Mouse (Mus musculus) ES-Bruce4 (cell line): Measurements from ENCODE around the gene Gpr158. TPM values are rescaled to one million over a fixed set of nuclear protein-coding genes. Genes with fewer than 3 reads are reported as not detected.

Experiments
- H3K27ac ChIP-seq: 2 replicates; pipeline ENCODE4 v1.5.1; 2012; ENCODE audit warnings: low read length, inconsistent platforms; ENCODE audit not compliant: insufficient read depth
- H3K27me3 ChIP-seq: 2 replicates; pipeline ENCODE4 v1.6.1; 2012; ENCODE audit warnings: mild to moderate bottlenecking, low read length, inconsistent platforms; ENCODE audit not compliant: control insufficient read depth, poor library complexity, insufficient read depth, severe bottlenecking
- H3K36me3 ChIP-seq: 2 replicates; pipeline ENCODE4 v1.6.1; 2012; ENCODE audit warnings: inconsistent platforms, mild to moderate bottlenecking, low read length, moderate library complexity; ENCODE audit not compliant: control insufficient read depth, poor library complexity, insufficient read depth, severe bottlenecking
- H3K4me1 ChIP-seq: one replicate; pipeline ENCODE4 v1.8.1; 2011; ENCODE audit warnings: low read length; ENCODE audit not compliant: control insufficient read depth, insufficient read depth
- H3K4me3 ChIP-seq: 2 replicates; pipeline ENCODE4 v1.5.1; 2011; ENCODE audit warnings: low read depth, mild to moderate bottlenecking, low read length
- H3K9ac ChIP-seq: 2 replicates; pipeline ENCODE4 v1.6.1; 2012; ENCODE audit warnings: low read depth, mild to moderate bottlenecking, inconsistent platforms; ENCODE audit not compliant: poor library complexity, severe bottlenecking
- H3K9me3 ChIP-seq: replicated peaks from 2 replicates; pipeline ENCODE4 v1.6.1; 2012; ENCODE audit warnings: mild to moderate bottlenecking, low read length, inconsistent platforms; ENCODE audit not compliant: control insufficient read depth, poor library complexity, insufficient read depth, severe bottlenecking
- CTCF ChIP-seq: IDR thresholded peaks from one replicate; pipeline ENCODE4 v1.8.1; 2011; ENCODE audit warnings: low read depth, low read length
- EP300 ChIP-seq: IDR thresholded peaks from 2 replicates; pipeline ENCODE4 v1.6.1; 2011; ENCODE audit warnings: low read depth, low read length; ENCODE audit not compliant: insufficient read depth
- POLR2A ChIP-seq: IDR thresholded peaks from one replicate; pipeline ENCODE4 v1.8.1; 2011; ENCODE audit warnings: low read length; ENCODE audit not compliant: insufficient read depth
- polyA plus RNA-seq: library from polyadenylated mRNA; stranded (reverse); fragments of >200 nt; gene quantifications from 2 replicates; pipeline ENCODE4 v1.2.4, GENCODE M21; 2011; ENCODE audit warnings: low read depth; ENCODE audit not compliant: missing spikeins, insufficient read depth, insufficient read length

The Gpr158 gene
- polyA plus RNA-seq, 1 experiment, result not detected

GRCm38 (mm10) chr2:21808510-21808909 is 441.2 kb downstream of the Gpr158 start:
- Histone ChIP-seq H3K27ac (no peak overlapping the region), H3K4me1 (no peaks in the 10 kb centered on the region), H3K9ac (no peak overlapping the region), H3K36me3 (no peaks in the 10 kb centered on the region), H3K27me3 (no peaks in the 10 kb centered on the region), H3K4me3 (no peak overlapping the region), H3K9me3 (no peaks in the 10 kb centered on the region)
- TF ChIP-seq CTCF (no peak), POLR2A (no peak)

- TF ChIP-seq CTCF (no peak), POLR2A (no peak), EP300 (no peak)
- Histone ChIP-seq H3K27ac (no peak overlapping the region), H3K9ac (no peak overlapping the region), H3K4me3 (no peak overlapping the region), H3K9me3 (no peaks in the 10 kb centered on the region), H3K4me1 (no peaks in the 10 kb centered on the region), H3K27me3 (no peaks in the 10 kb centered on the region), H3K36me3 (no peaks in the 10 kb centered on the region)
These were observed 443.1 kb downstream of the Gpr158 start for GRCm38 (mm10) chr2:21810431-21810830.

GRCm38 (mm10) chr2:21864061-21864460 is 496.7 kb downstream of the Gpr158 start:
- Histone ChIP-seq H3K9ac (no peak overlapping the region), H3K27ac (no peak overlapping the region), H3K36me3 (no peaks in the 10 kb centered on the region), H3K9me3 (no peaks in the 10 kb centered on the region), H3K4me1 (no peaks in the 10 kb centered on the region), H3K4me3 (no peak overlapping the region), H3K27me3 (no peaks in the 10 kb centered on the region)
- TF ChIP-seq CTCF (no peak), EP300 (no peak), POLR2A (no peak)

Other genes starting within 250 kb of the Gpr158 start
- gene Enkur, start 162.2 kb upstream of the Gpr158 start, polyA plus RNA-seq, result 2.1 and 3.2 TPM in 2 replicates
- gene Thnsl1, start 161.8 kb upstream of the Gpr158 start, polyA plus RNA-seq, result 27.7 and 33.6 TPM in 2 replicates